In genomic region chr9:107278126-107278525, GRCm38 (mm10) we compare ENCODE assay signal across 11 mouse cellular contexts. TPM values are rescaled to one million over a fixed set of nuclear protein-coding genes. Genes with fewer than 3 reads are reported as not detected.
DNase-seq lines count a peak whose midpoint lies in the region; ATAC-seq and TF ChIP-seq lines count a peak whose summit lies in the region.
"Had no signal": no experiment of that assay in that cellular context is flagged by ENCODE, and none has a peak within 500 bp of the region (broad histone marks: within the 10 kb centered on the region; RNA-seq: fewer than 3 reads in every experiment).

No protein-coding gene starts in this region.

- peak; percentile 51 to 56 for DNase-seq in cerebellum, adult 18-20 months
- no peak for DNase-seq in cerebellum, adult 8-10 months
- DNase-seq in right cerebral cortex, postnatal 10 days (ENCODE audit: low spot score in 2 of 2) = peak; percentile 56 to 64
- DNase-seq in right cerebral cortex, postnatal 25 days = no peak
- DNase-seq in urinary bladder, postnatal 10 days (ENCODE audit: low spot score) = no peak
- DNase-seq: thymus, postnatal 14 days had no signal

- no peaks in the 10 kb centered on the region for H3K9me3 ChIP-seq in hindbrain, embryonic 15.5 days
- no peaks in the 10 kb centered on the region for H3K9me3 ChIP-seq in hindbrain, embryonic 12.5 days (replicated peaks)
- H3K9me3 ChIP-seq: heart, embryonic 10.5 days had no signal

- H3K4me2 ChIP-seq in hindbrain, embryonic 15.5 days = no peak overlapping the region
- H3K4me2 ChIP-seq in hindbrain, embryonic 12.5 days (replicated peaks) = no peak overlapping the region

- H3K27me3 ChIP-seq in hindbrain, embryonic 15.5 days = no peaks in the 10 kb centered on the region
- no peaks in the 10 kb centered on the region for H3K27me3 ChIP-seq in hindbrain, embryonic 12.5 days

- peaks cover 31% of the 10 kb centered on the region for H3K4me1 ChIP-seq in hindbrain, embryonic 15.5 days (replicated peaks)
- peaks cover 25% of the 10 kb centered on the region for H3K4me1 ChIP-seq in hindbrain, embryonic 12.5 days
- peaks cover 45% of the 10 kb centered on the region for H3K4me1 ChIP-seq in olfactory bulb, adult 2 months (ENCODE audit: control insufficient read depth, insufficient read depth, low read length)

- no peak for TF ChIP-seq POLR2A in olfactory bulb, adult 2 months (IDR thresholded peaks at IDR 0.05; ENCODE audit: insufficient read depth, low read depth, low read length)

- no peak; the same call in 1 of the 2 replicates for ATAC-seq in hindbrain, embryonic 15.5 days (ENCODE audit: low FRiP score, low read depth)
- ATAC-seq in hindbrain, embryonic 12.5 days (ENCODE audit: low FRiP score) = no peak

- no peaks in the 10 kb centered on the region for H3K36me3 ChIP-seq in hindbrain, embryonic 15.5 days
- no peaks in the 10 kb centered on the region for H3K36me3 ChIP-seq in hindbrain, embryonic 12.5 days
- H3K36me3 ChIP-seq: heart, embryonic 10.5 days had no signal

- 36% methylated on average over 4 of the region's 4 CpGs for WGBS in hindbrain, embryonic 15.5 days
- 52% methylated on average over 4 of the region's 4 CpGs for WGBS in hindbrain, embryonic 12.5 days
- 32% methylated on average over 4 of the region's 4 CpGs for WGBS in olfactory bulb, adult 2 months

- no peak overlapping the region for H3K4me3 ChIP-seq in hindbrain, embryonic 15.5 days
- H3K4me3 ChIP-seq in hindbrain, embryonic 12.5 days = no peak overlapping the region
- H3K4me3 ChIP-seq in olfactory bulb, adult 2 months (ENCODE audit: insufficient read depth, low read depth, low read length) = peak overlapping the region; percentile 13
- H3K4me3 ChIP-seq: heart, embryonic 10.5 days had no signal

- 0 out of 2 replicates have a peak overlapping the region, but pooled peaks have one; percentile 3 for H3K27ac ChIP-seq in hindbrain, embryonic 15.5 days (replicated peaks)
- H3K27ac ChIP-seq in hindbrain, embryonic 12.5 days = no peak overlapping the region
- peak overlapping the region; percentile 79 for H3K27ac ChIP-seq in olfactory bulb, adult 2 months (ENCODE audit: insufficient read depth, low read depth, low read length)
- H3K27ac ChIP-seq: heart, embryonic 10.5 days; liver, embryonic 14.5 days had no signal

- no peak overlapping the region for H3K9ac ChIP-seq in hindbrain, embryonic 15.5 days
- no peak overlapping the region for H3K9ac ChIP-seq in hindbrain, embryonic 12.5 days
- H3K9ac ChIP-seq: liver, embryonic 14.5 days had no signal

- TF ChIP-seq CTCF in olfactory bulb, adult 2 months (IDR thresholded peaks at IDR 0.05; ENCODE audit: insufficient read depth, low read depth, low read length) = peak; percentile 37; the same call in 1 of the 2 replicates

RNA-seq across cellular contexts. Expression of gene Mapkapk3, which starts 11.6 kb away (rescaled TPM):
- polyA plus RNA-seq in hindbrain, embryonic 15.5 days (2015; fragmentation: Nextera tagmentation; extraction: Ambion mirVana) = 2.7 and 3.0 TPM in 2 replicates
- 3.9 and 5.0 TPM in 2 replicates for polyA plus RNA-seq in hindbrain, embryonic 12.5 days (2016; fragmentation: Nextera tagmentation; extraction: Ambion mirVana)
- not detected in 2 replicates for polyA plus RNA-seq in olfactory bulb, adult 2 months (2012; ENCODE audit: insufficient read depth, insufficient read length, low replicate concordance, missing spikeins)

RNA-seq across cellular contexts. Expression of gene Cish, which starts 17.7 kb away (rescaled TPM):
- polyA plus RNA-seq in hindbrain, embryonic 15.5 days (2015; fragmentation: Nextera tagmentation; extraction: Ambion mirVana) = 10.9 and 13.7 TPM in 2 replicates
- 6.8 and 8.0 TPM in 2 replicates for polyA plus RNA-seq in hindbrain, embryonic 12.5 days (2016; fragmentation: Nextera tagmentation; extraction: Ambion mirVana)
- polyA plus RNA-seq in olfactory bulb, adult 2 months (2012; ENCODE audit: insufficient read depth, insufficient read length, low replicate concordance, missing spikeins) = not detected in 2 replicates

RNA-seq across cellular contexts. Expression of gene Dock3, which starts 46.4 kb away (rescaled TPM):
- 22.5 and 28.5 TPM in 2 replicates for polyA plus RNA-seq in hindbrain, embryonic 15.5 days (2015; fragmentation: Nextera tagmentation; extraction: Ambion mirVana)
- 13.4 and 14.4 TPM in 2 replicates for polyA plus RNA-seq in hindbrain, embryonic 12.5 days (2016; fragmentation: Nextera tagmentation; extraction: Ambion mirVana)
- 452 TPM in 1 of 2 replicates, not detected in the other for polyA plus RNA-seq in olfactory bulb, adult 2 months (2012; ENCODE audit: insufficient read depth, insufficient read length, low replicate concordance, missing spikeins)

Comparison
In these comparisons a context has a peak if more than half of its experiments do, and no peak if none do; other contexts are left out.
1. DNase-seq: peak in cerebellum, adult 18-20 months (2 of 2) and right cerebral cortex, postnatal 10 days (2 of 2); none in cerebellum, adult 8-10 months (single experiment), right cerebral cortex, postnatal 25 days (single experiment) and urinary bladder, postnatal 10 days (single experiment).